Mouse (Mus musculus): ENCODE measurements around the gene Pou3f1. TPM values are rescaled to one million over a fixed set of nuclear protein-coding genes. Genes with fewer than 3 reads are reported as not detected.

The Pou3f1 gene
- polyA plus RNA-seq, 1 experiment from 2014 or later = not detected

GRCm38 (mm10) chr4:124624111-124624581, 32.5 kb upstream of the Pou3f1 start:
- Histone ChIP-seq H3K4me1 (ENCODE audit: insufficient read depth) (no peaks in the 10 kb centered on the region), H3K27ac (ENCODE audit: low read depth) (no peak overlapping the region), H3K36me3 (replicated peaks; ENCODE audit: insufficient read depth, low read length) (no peaks in the 10 kb centered on the region), H3K9ac (replicated peaks) (no peak overlapping the region), H3K27me3 (ENCODE audit: insufficient read depth, low read length) (no peaks in the 10 kb centered on the region), H3K4me3 (ENCODE audit: low read depth, low read length) (no peak overlapping the region), H3K9me3 (ENCODE audit: low read length) (no peaks in the 10 kb centered on the region), H3K4me2 (ENCODE audit: low read depth, low read length) (no peak overlapping the region)
- no peak for TF ChIP-seq EP300 (IDR thresholded peaks at IDR 0.05; ENCODE audit: low read depth)
- no peak for TF ChIP-seq CTCF (IDR thresholded peaks at IDR 0.05; ENCODE audit: low read depth)
- DNase-seq (no peak), ATAC-seq (no peak)
- 58% methylated on average over 7 of the region's 7 CpGs for WGBS (ENCODE audit: insufficient replicate concordance)

- H3K36me3 ChIP-seq (replicated peaks; ENCODE audit: insufficient read depth, low read length) = no peaks in the 10 kb centered on the region
- H3K27me3 ChIP-seq (ENCODE audit: insufficient read depth, low read length) = no peaks in the 10 kb centered on the region
- TF ChIP-seq CTCF (IDR thresholded peaks at IDR 0.05; ENCODE audit: low read depth) (no peak), EP300 (IDR thresholded peaks at IDR 0.05; ENCODE audit: low read depth) (no peak)
- DNase-seq (no peak), ATAC-seq (no peak)
- H3K27ac ChIP-seq (ENCODE audit: low read depth) = no peak overlapping the region
- H3K9me3 ChIP-seq (ENCODE audit: low read length) = no peaks in the 10 kb centered on the region
- H3K4me2 ChIP-seq (ENCODE audit: low read depth, low read length) = no peak overlapping the region
- H3K4me3 ChIP-seq (ENCODE audit: low read depth, low read length) = no peak overlapping the region
- 91% methylated on average over 1 of the region's 1 CpGs for WGBS (ENCODE audit: insufficient replicate concordance)
- H3K4me1 ChIP-seq (ENCODE audit: insufficient read depth) = no peaks in the 10 kb centered on the region
- H3K9ac ChIP-seq (replicated peaks) = no peak overlapping the region
Measured at GRCm38 (mm10) chr4:124626836-124627235, 29.8 kb upstream of the Pou3f1 start.

GRCm38 (mm10) chr4:124631456-124631855, 25.2 kb upstream of the Pou3f1 start:
- Histone ChIP-seq H3K27me3 (ENCODE audit: insufficient read depth, low read length) (no peaks in the 10 kb centered on the region), H3K9ac (replicated peaks) (no peak overlapping the region), H3K4me3 (ENCODE audit: low read depth, low read length) (no peak overlapping the region), H3K4me1 (ENCODE audit: insufficient read depth) (no peaks in the 10 kb centered on the region), H3K27ac (ENCODE audit: low read depth) (no peak overlapping the region), H3K9me3 (ENCODE audit: low read length) (no peaks in the 10 kb centered on the region), H3K4me2 (ENCODE audit: low read depth, low read length) (no peak overlapping the region), H3K36me3 (replicated peaks; ENCODE audit: insufficient read depth, low read length) (no peaks in the 10 kb centered on the region)
- TF ChIP-seq CTCF (IDR thresholded peaks at IDR 0.05; ENCODE audit: low read depth) (no peak), EP300 (IDR thresholded peaks at IDR 0.05; ENCODE audit: low read depth) (no peak)
- WGBS (ENCODE audit: insufficient replicate concordance) = 42% methylated on average over 4 of the region's 4 CpGs
- no peak for ATAC-seq
- no peak for DNase-seq

GRCm38 (mm10) chr4:124632856-124633255, 23.8 kb upstream of the Pou3f1 start:
- H3K4me1 ChIP-seq (ENCODE audit: insufficient read depth) = no peaks in the 10 kb centered on the region
- TF ChIP-seq CTCF (IDR thresholded peaks at IDR 0.05; ENCODE audit: low read depth) = no peak
- TF ChIP-seq EP300 (IDR thresholded peaks at IDR 0.05; ENCODE audit: low read depth) = no peak
- 65% methylated on average over 10 of the region's 10 CpGs for WGBS (ENCODE audit: insufficient replicate concordance)
- ATAC-seq (no peak), DNase-seq (no peak)
- no peaks in the 10 kb centered on the region for H3K36me3 ChIP-seq (replicated peaks; ENCODE audit: insufficient read depth, low read length)
- H3K4me2 ChIP-seq (ENCODE audit: low read depth, low read length) = no peak overlapping the region
- no peaks in the 10 kb centered on the region for H3K27me3 ChIP-seq (ENCODE audit: insufficient read depth, low read length)
- no peak overlapping the region for H3K27ac ChIP-seq (ENCODE audit: low read depth)
- H3K9ac ChIP-seq (replicated peaks) = no peak overlapping the region
- H3K4me3 ChIP-seq (ENCODE audit: low read depth, low read length) = no peak overlapping the region
- H3K9me3 ChIP-seq (ENCODE audit: low read length) = no peaks in the 10 kb centered on the region

- ATAC-seq (no peak), DNase-seq (peak; percentile 54)
- Histone ChIP-seq H3K4me3 (ENCODE audit: low read depth, low read length) (no peak overlapping the region), H3K27me3 (ENCODE audit: insufficient read depth, low read length) (no peaks in the 10 kb centered on the region), H3K4me2 (ENCODE audit: low read depth, low read length) (no peak overlapping the region), H3K36me3 (replicated peaks; ENCODE audit: insufficient read depth, low read length) (no peaks in the 10 kb centered on the region), H3K9ac (replicated peaks) (no peak overlapping the region), H3K9me3 (ENCODE audit: low read length) (no peaks in the 10 kb centered on the region), H3K4me1 (ENCODE audit: insufficient read depth) (no peaks in the 10 kb centered on the region), H3K27ac (ENCODE audit: low read depth) (no peak overlapping the region)
- TF ChIP-seq CTCF (IDR thresholded peaks at IDR 0.05; ENCODE audit: low read depth) = no peak
- no peak for TF ChIP-seq EP300 (IDR thresholded peaks at IDR 0.05; ENCODE audit: low read depth)
- 4% methylated on average over 9 of the region's 9 CpGs for WGBS (ENCODE audit: insufficient replicate concordance)
Measured at GRCm38 (mm10) chr4:124633281-124633680, 23.3 kb upstream of the Pou3f1 start.

GRCm38 (mm10) chr4:124639715-124640114, 16.9 kb upstream of the Pou3f1 start:
- H3K27me3 ChIP-seq (ENCODE audit: insufficient read depth, low read length) = peaks cover 12% of the 10 kb centered on the region; the same call in 1 of the 2 replicates
- no peak for ATAC-seq

More at GRCm38 (mm10) chr4:124639715-124640114, 16.9 kb upstream of the Pou3f1 start:
- no peak for TF ChIP-seq CTCF (IDR thresholded peaks at IDR 0.05; ENCODE audit: low read depth)
- no peak for TF ChIP-seq EP300 (IDR thresholded peaks at IDR 0.05; ENCODE audit: low read depth)
- Histone ChIP-seq H3K9me3 (ENCODE audit: low read length) (no peaks in the 10 kb centered on the region), H3K36me3 (replicated peaks; ENCODE audit: insufficient read depth, low read length) (no peaks in the 10 kb centered on the region), H3K4me3 (ENCODE audit: low read depth, low read length) (no peak overlapping the region), H3K27ac (ENCODE audit: low read depth) (no peak overlapping the region), H3K4me1 (ENCODE audit: insufficient read depth) (peaks cover under 1% of the 10 kb centered on the region; the same call in 1 of the 2 replicates), H3K4me2 (ENCODE audit: low read depth, low read length) (no peak overlapping the region), H3K9ac (replicated peaks) (no peak overlapping the region)
- DNase-seq = no peak
- 16% methylated on average over 12 of the region's 12 CpGs for WGBS (ENCODE audit: insufficient replicate concordance)

All from liver, postnatal 0 days (tissue).